Mouse (Mus musculus) hindbrain, embryonic 12.5 days (tissue): ENCODE measurements at regions not wholly inside any gene's neighbourhood (a gene's known extent, or its start where the extent isn't known, plus 50 kb on each side); places are given as distances from the start of the nearest gene placed in this dataset. TPM values are rescaled to one million over a fixed set of nuclear protein-coding genes. Genes with fewer than 3 reads are reported as not detected.
A peak's percentile ranks its signal among the peaks of the same experiment; 100 is the strongest.
"Not testable (repeated sequence)": the region's sequence is repeated elsewhere in the genome, so short reads cannot be mapped to it uniquely, and the experiment has no call there.

Experiments used
- ATAC-seq: fragments of 200-750 bp; cut with Nextera tagmentation; 2 replicates; pipeline ENCODE4 v1.8.0; 2017; ENCODE audit warnings: moderate TSS enrichment; ENCODE audit not compliant: low FRiP score
- H3K27ac ChIP-seq: fragments of 300-500 bp; sonication (generic); 2 replicates; pipeline ENCODE4 v1.5.1; 2016; ENCODE audit warnings: mild to moderate bottlenecking
- H3K27me3 ChIP-seq: fragments of 300-500 bp; sonication (generic); 2 replicates; pipeline ENCODE4 v1.6.1; 2016; ENCODE audit warnings: mild to moderate bottlenecking
- H3K36me3 ChIP-seq: fragments of 300-500 bp; sonication (generic); 2 replicates; pipeline ENCODE4 v1.6.1; 2016; ENCODE audit warnings: mild to moderate bottlenecking
- H3K4me1 ChIP-seq: fragments of 300-500 bp; sonication (generic); 2 replicates; pipeline ENCODE4 v1.6.1; 2016
- H3K4me2 ChIP-seq: fragments of 300-500 bp; sonication (generic); replicated peaks from 2 replicates; pipeline ENCODE4 v1.6.1; 2016; ENCODE audit warnings: mild to moderate bottlenecking
- H3K4me3 ChIP-seq: fragments of 300-500 bp; sonication (generic); 2 replicates; pipeline ENCODE4 v1.5.1; 2016; ENCODE audit warnings: mild to moderate bottlenecking
- H3K9ac ChIP-seq: fragments of 300-500 bp; sonication (generic); 2 replicates; pipeline ENCODE4 v1.6.1; 2016; ENCODE audit warnings: mild to moderate bottlenecking, moderate library complexity
- H3K9me3 ChIP-seq: fragments of 300-500 bp; sonication (generic); replicated peaks from 2 replicates; pipeline ENCODE4 v1.6.1; 2016; ENCODE audit warnings: mild to moderate bottlenecking
- WGBS: fragments of 180-500 bp; shearing (Covaris S2); methylation state at CpG from one replicate; pipeline ENCODE4 v1.1.7; 2016; 5-methylcytosine and 5-hydroxymethylcytosine counted together
- microRNA-seq: library from miRNA; unstranded; fragments of <30 nt; microRNA quantifications from one replicate; pipeline ENCODE4, GENCODE M21; 2017

GRCm38 (mm10) chr4:3081953-3082950 is 84.9 kb upstream of the Vmn1r2 start:
- Histone ChIP-seq H3K9me3 (peaks cover 86% of the 10 kb centered on the region), H3K4me3 (no peak overlapping the region), H3K4me2 (no peak overlapping the region), H3K27ac (no peak overlapping the region), H3K4me1 (no peaks in the 10 kb centered on the region), H3K9ac (no peak overlapping the region), H3K27me3 (no peaks in the 10 kb centered on the region), H3K36me3 (no peaks in the 10 kb centered on the region)
- WGBS = 79% methylated on average over 3 of the region's 3 CpGs
- peak; percentile 15; the same call in 1 of the 2 replicates for ATAC-seq

DNA sequence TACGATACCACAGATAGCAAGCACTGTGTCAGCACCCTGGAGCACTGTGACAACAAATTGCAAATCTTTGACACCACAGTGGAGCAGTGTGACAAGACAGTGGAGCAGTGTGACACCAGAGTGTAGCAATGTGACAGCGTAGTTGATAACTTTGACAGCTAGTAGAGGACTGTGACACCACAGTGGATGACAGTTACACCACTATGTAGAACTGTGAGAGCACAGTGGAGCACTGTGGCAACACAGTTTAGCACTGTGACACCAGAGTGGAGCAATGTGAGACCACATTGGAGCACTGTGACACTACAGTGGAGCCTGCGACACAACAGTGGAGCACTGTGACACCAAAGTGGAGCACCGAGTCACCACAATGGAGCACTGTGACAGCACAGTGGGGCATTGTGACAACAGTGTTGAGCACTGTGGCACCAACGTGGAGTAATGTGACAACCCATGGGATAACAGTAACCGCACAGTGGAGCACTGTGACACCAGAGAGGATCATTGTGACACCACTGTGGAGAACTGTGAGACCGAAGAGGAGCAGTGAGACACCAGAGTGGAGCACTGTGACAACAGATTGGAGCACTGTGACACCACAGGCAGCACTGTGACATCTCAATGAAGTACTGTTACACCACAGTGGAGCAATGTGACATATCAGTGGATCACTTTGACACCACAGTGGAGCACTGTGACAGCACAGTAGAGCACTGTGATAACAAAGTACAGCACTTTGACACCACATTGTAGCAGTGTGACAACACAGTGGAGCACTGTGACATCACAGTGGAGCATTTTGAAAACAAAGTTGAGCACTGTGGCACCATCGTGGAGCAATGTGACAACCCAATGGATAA is 83.7 kb upstream of the Vmn1r2 start:
- H3K4me1 ChIP-seq = no peaks in the 10 kb centered on the region
- H3K9ac ChIP-seq = no peak overlapping the region
- no peak overlapping the region for H3K4me2 ChIP-seq
- ATAC-seq = peak; percentile 49
- no peak overlapping the region for H3K4me3 ChIP-seq
- peaks cover 95% of the 10 kb centered on the region for H3K9me3 ChIP-seq
- 53% methylated on average over 8 of the region's 8 CpGs for WGBS
- no peak overlapping the region for H3K27ac ChIP-seq
- H3K36me3 ChIP-seq = no peaks in the 10 kb centered on the region
- no peaks in the 10 kb centered on the region for H3K27me3 ChIP-seq

DNA sequence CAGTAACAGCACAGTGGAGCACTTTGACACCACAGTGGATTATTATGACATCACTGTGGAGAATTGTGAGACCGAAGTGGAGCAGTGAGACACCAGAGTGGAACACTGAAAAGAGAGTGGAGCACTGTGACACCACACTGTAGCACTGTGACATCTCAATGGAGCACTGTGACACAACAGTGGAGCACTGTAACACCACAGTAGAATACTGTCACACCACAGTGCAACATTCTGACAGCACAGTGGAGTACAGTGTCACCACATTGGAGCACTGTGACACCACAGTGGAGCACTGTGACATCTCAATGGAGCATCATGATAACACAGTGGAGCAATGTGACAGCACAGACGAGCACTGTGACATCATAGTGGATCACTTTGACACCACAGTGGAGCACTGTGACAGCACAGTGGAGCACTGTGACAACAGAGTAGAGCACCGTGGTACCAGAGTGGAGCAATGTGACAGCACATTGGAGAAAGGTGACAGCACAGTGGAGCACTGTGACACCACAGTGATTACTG is 83.0 kb upstream of the Vmn1r2 start:
- WGBS = 69% methylated on average over 3 of the region's 3 CpGs
- ATAC-seq = peak; percentile 13
- no peak overlapping the region for H3K9ac ChIP-seq
- H3K27me3 ChIP-seq = no peaks in the 10 kb centered on the region
- H3K4me2 ChIP-seq = no peak overlapping the region
- H3K27ac ChIP-seq = no peak overlapping the region
- H3K4me1 ChIP-seq = no peaks in the 10 kb centered on the region
- peaks cover 92% of the 10 kb centered on the region for H3K9me3 ChIP-seq
- H3K36me3 ChIP-seq = no peaks in the 10 kb centered on the region
- H3K4me3 ChIP-seq = no peak overlapping the region

DNA sequence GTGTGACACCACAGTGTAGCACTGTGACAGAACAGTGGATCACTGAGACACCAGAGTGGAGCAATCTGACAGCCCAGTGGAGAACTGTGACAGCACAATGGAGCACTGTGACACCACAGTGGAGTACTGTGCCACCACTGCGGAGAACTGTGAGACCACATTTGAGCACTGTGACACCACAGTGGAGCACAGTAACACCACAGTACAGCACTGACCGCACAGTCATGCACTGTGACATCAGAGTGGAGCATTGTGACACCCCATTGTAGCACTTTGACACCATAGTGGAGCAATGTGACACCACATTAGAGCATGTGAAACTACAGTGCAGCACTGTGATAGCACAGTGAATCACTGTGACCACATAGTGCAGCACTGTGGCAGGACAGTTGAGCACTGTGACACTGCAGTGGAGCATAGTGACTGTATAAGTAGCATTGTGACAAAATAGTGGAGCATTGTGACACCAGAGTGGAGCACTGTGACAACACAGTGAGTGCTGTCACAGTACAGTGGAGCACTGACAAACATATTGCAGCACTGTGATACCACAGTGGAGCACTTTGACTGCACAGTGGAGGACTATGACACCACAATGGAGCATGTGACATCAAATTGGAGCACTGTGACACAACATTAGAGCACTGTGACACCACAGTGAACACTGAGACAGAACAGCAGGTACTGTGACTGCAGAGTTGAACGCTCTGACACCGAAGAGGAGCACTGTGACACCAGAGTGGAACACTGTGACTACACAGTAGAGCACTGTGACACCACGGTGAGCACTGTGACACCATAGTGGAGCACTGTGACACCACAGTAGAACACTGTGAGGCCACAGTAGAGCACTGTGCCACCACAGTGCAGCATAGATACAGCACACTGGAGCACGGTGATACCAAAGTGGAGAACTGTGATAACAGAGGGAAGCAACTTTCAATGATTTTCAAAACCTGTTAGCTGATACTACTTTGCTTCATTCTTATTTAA is 81.4 kb upstream of the Vmn1r2 start:
- peaks cover 92% of the 10 kb centered on the region for H3K9me3 ChIP-seq
- H3K36me3 ChIP-seq = no peaks in the 10 kb centered on the region
- no peak overlapping the region for H3K4me3 ChIP-seq
- no peak overlapping the region for H3K27ac ChIP-seq
- no peak overlapping the region for H3K4me2 ChIP-seq
- no peak overlapping the region for H3K9ac ChIP-seq
- peak; percentile 6; the same call in 1 of the 2 replicates for ATAC-seq
- no peaks in the 10 kb centered on the region for H3K27me3 ChIP-seq
- no peaks in the 10 kb centered on the region for H3K4me1 ChIP-seq
- WGBS = 54% methylated on average over 6 of the region's 6 CpGs

- not testable (repeated sequence) for H3K27me3 ChIP-seq, ATAC-seq, H3K9ac ChIP-seq, H3K4me3 ChIP-seq, H3K4me1 ChIP-seq, H3K4me2 ChIP-seq, H3K27ac ChIP-seq, H3K36me3 ChIP-seq
- whole genome bisulfite sequencing = 76% methylated on average over 7 of the region's 7 CpGs
- H3K9me3 ChIP-seq = peaks cover 76% of the 10 kb centered on the region
These were observed 79.5 kb upstream of the Vmn1r2 start for GRCm38 (mm10) chr4:3087616-3088015.

GRCm38 (mm10) chr4:3089567-3090377 is 77.3 kb upstream of the Vmn1r2 start:
- Histone ChIP-seq H3K27me3 (no peaks in the 10 kb centered on the region), H3K4me1 (no peaks in the 10 kb centered on the region), H3K27ac (no peak overlapping the region), H3K9ac (no peak overlapping the region), H3K4me3 (no peak overlapping the region), H3K9me3 (peaks cover 54% of the 10 kb centered on the region), H3K36me3 (no peaks in the 10 kb centered on the region), H3K4me2 (no peak overlapping the region)
- ATAC-seq = peak; percentile 44; the same call in 1 of the 2 replicates
- 58% methylated on average over 13 of the region's 13 CpGs for WGBS

GRCm38 (mm10) chr4:3090378-3090735 is 76.8 kb upstream of the Vmn1r2 start:
- WGBS = 74% methylated on average over 11 of the region's 11 CpGs
- peaks cover 48% of the 10 kb centered on the region for H3K9me3 ChIP-seq
- no peaks in the 10 kb centered on the region for H3K27me3 ChIP-seq
- no peak overlapping the region for H3K9ac ChIP-seq
- no peak overlapping the region for H3K27ac ChIP-seq
- no peaks in the 10 kb centered on the region for H3K36me3 ChIP-seq
- ATAC-seq = no peak
- H3K4me1 ChIP-seq = no peaks in the 10 kb centered on the region
- no peak overlapping the region for H3K4me2 ChIP-seq
- H3K4me3 ChIP-seq = no peak overlapping the region

DNA sequence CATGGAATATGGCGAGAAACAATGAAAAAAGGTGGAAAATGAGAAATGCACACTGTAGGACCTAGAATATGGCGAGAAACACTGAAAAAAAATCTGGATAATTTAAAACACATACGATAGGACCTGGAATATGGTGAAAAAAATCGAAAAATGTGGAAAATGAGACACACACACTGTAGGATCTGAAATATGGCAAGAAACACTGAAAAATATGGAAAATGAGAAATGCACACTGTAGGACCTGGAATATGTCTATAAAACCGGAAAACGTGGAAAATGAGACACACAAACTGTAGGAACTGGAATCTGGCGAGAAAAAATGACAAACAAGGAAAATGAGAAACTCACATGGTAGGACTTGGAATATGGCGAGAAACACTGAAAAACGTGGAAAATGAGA is 76.4 kb upstream of the Vmn1r2 start:
- Histone ChIP-seq H3K27me3 (no peaks in the 10 kb centered on the region), H3K9me3 (peaks cover 45% of the 10 kb centered on the region), H3K27ac (no peak overlapping the region), H3K36me3 (no peaks in the 10 kb centered on the region), H3K4me3 (no peak overlapping the region), H3K4me2 (no peak overlapping the region), H3K4me1 (no peaks in the 10 kb centered on the region), H3K9ac (no peak overlapping the region)
- peak; percentile 79 for ATAC-seq
- WGBS = 70% methylated on average over 9 of the region's 9 CpGs

Small RNA genes in the stretch of these regions (microRNA-seq; reads per million reads assigned to microRNA genes)
- not detected for gene Gm27878
